Mouse (Mus musculus): ENCODE measurements around the gene Serpina3g. TPM values are rescaled to one million over a fixed set of nuclear protein-coding genes. Genes with fewer than 3 reads are reported as not detected.

The Serpina3g gene
- total RNA-seq, 4 experiments from 2014 or later, result 1.9 to 3.1 (median 2.4) TPM

GRCm38 (mm10) chr12:104279056-104279435 is 43.0 kb downstream of the Serpina3g start:
- DNase-seq (ENCODE audit: low spot score in 2 of 2), result no peak

GRCm38 (mm10) chr12:104283380-104283779 is 47.3 kb downstream of the Serpina3g start:
- peak in 1 of 2 experiments; percentile 19 for DNase-seq (ENCODE audit: low spot score in 2 of 2)

- DNase-seq (ENCODE audit: low spot score in 2 of 2), result no peak
Measured at GRCm38 (mm10) chr12:104288336-104288735, 52.3 kb downstream of the Serpina3g start.

- no peak for DNase-seq (ENCODE audit: low spot score in 2 of 2)
Measured at GRCm38 (mm10) chr12:104289872-104290271, 53.8 kb downstream of the Serpina3g start.

Other genes with a start within 250 kb of the Serpina3g start
- gene Serpina11, start 246.3 kb upstream of the Serpina3g start, total RNA-seq (2022), result not detected
- gene Serpina9, start 222.5 kb upstream of the Serpina3g start, total RNA-seq (2022), result under 1 TPM; 0.10 to 0.32 (median 0.14) TPM
- gene Serpina12, start 191.8 kb upstream of the Serpina3g start, total RNA-seq (2022), result not detected
- gene Serpina5, start 135.1 kb upstream of the Serpina3g start, total RNA-seq (2022), result not detected
- gene Serpina3a, start 123.5 kb upstream of the Serpina3g start, total RNA-seq (2022), result not detected
- gene Serpina3b, start 108.2 kb upstream of the Serpina3g start, total RNA-seq (2022), result not detected
- gene Serpina3c, start 82.4 kb upstream of the Serpina3g start, total RNA-seq (2022), result under 1 TPM; 0.20 to 0.59 (median 0.37) TPM
- under 1 TPM in 1 of 4 experiments, not detected in 3; 0.34 TPM for gene Serpina3f, start 21.7 kb upstream of the Serpina3g start, total RNA-seq (2022)
- gene Serpina3i, start 26.9 kb downstream of the Serpina3g start, total RNA-seq (2022), result 1 to 10 TPM; 1.2 to 2.3 (median 1.7) TPM
- not detected for gene Serpina3j, start 78.3 kb downstream of the Serpina3g start, total RNA-seq (2022)
- not detected for gene Serpina3k, start 102.2 kb downstream of the Serpina3g start, total RNA-seq (2022)
- 1 to 10 TPM in 1 of 4 experiments, under 1 TPM in 2, not detected in 1; 0.83 to 1.3 (median 0.97) TPM for gene Serpina3m, start 102.2 kb downstream of the Serpina3g start, total RNA-seq (2022)
- gene Serpina3n, start 170.5 kb downstream of the Serpina3g start, total RNA-seq (2022), result 100 to 1,000 TPM in 2 of 4 experiments, 10 to 100 TPM in 2; 66.0 to 259 (median 118) TPM
- gene Gsc, start 237.1 kb downstream of the Serpina3g start, total RNA-seq (2022), result not detected